Mouse (Mus musculus): ENCODE measurements around the gene Acd.

The Acd gene

GRCm38 (mm10) chr8:105700966-105701824, at the start of gene Acd, which contains the start of gene Pard6a:
Gene Acd (minus strand): TSS chr8:105701102.
Gene Pard6a (plus strand): TSS chr8:105701148.
- DNase-seq: peak; percentile 97

- DNase-seq: peak; percentile 85 to 91
Measured at GRCm38 (mm10) chr8:105750606-105751005, 49.7 kb upstream of the Acd start.

DNA sequence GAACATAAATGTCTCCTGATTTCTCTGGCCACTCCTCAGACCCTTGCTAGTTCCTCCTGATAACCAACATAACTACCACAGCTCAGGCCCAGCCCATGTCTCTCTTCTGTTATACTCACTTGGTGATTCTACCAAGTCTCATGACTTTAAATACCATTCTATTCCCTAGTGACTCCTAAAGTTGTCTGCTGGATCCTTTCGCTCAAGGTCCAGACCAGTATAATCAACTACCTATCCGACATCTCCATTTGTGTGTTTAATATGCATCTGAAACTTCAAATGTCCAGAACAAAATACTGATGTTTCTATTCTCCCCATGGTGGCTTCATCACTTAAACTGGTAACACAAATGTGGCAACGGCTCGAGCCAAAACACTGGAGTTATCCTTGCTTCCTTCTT, 42.4 kb upstream of the Acd start:
- no peak for DNase-seq

GRCm38 (mm10) chr8:105739216-105739615, 38.3 kb upstream of the Acd start:
- DNase-seq: no peak

- no peak for DNase-seq
Measured at GRCm38 (mm10) chr8:105732186-105732585, 31.3 kb upstream of the Acd start.

DNA sequence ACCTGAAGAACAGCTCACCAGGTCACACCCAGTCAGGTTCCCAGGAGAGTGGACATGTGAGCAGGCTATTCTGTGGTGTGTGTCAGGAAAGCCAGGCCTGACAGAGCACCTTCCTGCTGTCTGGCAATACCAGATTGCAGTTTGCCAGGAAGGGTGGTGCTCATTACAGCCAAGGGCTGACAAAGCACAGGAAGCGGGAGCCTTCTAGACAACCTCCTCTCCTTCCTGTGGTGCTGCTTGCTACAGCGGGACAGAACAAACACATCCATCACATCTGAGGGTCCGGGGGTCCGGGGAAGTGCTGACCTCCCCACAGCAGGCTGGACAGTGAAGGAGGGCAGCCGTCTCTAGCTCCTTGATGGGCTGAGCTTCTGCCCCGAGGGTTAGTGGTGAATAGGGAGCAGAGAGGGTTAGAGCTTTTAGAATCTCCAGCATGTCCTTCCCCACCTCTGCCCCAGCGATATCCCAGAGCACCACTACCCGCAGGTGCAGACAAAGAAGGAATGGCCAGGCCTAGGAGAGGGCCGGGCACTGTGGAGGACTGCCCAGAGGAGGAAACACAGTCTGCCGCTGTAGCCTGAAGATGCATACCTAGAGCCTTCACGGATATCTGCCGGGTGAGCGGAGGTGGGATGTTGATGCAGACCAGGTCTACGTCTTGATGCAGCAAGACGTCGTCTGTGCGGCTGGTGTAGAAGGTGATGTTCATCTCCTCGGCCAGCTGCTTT, 26.7 kb upstream of the Acd start:
- DNase-seq: peak; percentile 44 to 57

DNA sequence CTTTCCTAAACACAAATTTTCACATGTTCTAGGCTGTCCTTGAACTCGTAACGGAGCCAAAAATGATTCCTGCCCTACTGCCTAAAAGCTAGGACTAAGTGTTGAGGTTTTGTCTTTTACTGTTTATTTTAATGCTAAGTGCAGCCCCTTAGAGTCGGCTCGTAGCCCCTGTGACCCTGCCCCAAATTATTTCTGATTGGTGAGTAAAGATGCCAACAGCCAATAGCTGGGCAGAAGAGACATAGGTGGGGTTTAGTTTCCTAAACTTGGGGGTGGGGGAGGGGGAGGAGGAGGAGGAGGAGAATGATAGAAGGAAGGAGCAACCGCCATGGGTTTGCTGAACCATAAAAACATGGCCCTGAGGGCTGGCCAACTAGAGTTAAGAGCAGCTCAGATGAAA, 24.8 kb upstream of the Acd start:
- no peak for DNase-seq

GRCm38 (mm10) chr8:105722861-105723260, 22.0 kb upstream of the Acd start:
- no peak for DNase-seq

GRCm38 (mm10) chr8:105719637-105720036, 18.7 kb upstream of the Acd start:
- no peak for DNase-seq

GRCm38 (mm10) chr8:105716302-105716945, 15.5 kb upstream of the Acd start:
- no peak for DNase-seq

DNA sequence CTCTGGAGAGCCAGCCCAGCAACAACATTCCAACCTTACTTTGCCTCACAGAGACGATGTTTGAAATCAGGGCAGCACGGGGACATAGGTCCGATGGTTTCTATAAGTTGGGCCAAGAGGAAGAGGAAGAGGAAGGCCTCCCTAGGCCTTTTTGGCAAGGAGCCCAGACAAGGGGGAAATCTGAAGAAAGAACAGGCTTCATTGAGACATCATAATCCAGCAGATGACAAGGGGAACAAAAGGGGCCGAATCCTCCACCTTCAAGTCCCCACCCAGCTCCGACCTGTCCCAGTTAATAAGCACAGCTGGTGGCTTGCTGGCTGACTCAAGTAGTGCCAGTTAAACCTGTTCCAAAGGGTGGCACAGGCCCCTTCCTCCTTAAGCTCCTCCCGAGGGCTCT, 14.1 kb upstream of the Acd start:
- DNase-seq: peak in 1 of 2 experiments; percentile 38

GRCm38 (mm10) chr8:105714139-105714538, 13.2 kb upstream of the Acd start:
- peak; percentile 93 to 94 for DNase-seq

- DNase-seq: no peak
Measured at GRCm38 (mm10) chr8:105712286-105712685, 11.4 kb upstream of the Acd start.

- DNase-seq: no peak
Measured at GRCm38 (mm10) chr8:105709317-105709716, 8.4 kb upstream of the Acd start.

- DNase-seq: no peak
Measured at GRCm38 (mm10) chr8:105708675-105709074, 7.8 kb upstream of the Acd start.

DNA sequence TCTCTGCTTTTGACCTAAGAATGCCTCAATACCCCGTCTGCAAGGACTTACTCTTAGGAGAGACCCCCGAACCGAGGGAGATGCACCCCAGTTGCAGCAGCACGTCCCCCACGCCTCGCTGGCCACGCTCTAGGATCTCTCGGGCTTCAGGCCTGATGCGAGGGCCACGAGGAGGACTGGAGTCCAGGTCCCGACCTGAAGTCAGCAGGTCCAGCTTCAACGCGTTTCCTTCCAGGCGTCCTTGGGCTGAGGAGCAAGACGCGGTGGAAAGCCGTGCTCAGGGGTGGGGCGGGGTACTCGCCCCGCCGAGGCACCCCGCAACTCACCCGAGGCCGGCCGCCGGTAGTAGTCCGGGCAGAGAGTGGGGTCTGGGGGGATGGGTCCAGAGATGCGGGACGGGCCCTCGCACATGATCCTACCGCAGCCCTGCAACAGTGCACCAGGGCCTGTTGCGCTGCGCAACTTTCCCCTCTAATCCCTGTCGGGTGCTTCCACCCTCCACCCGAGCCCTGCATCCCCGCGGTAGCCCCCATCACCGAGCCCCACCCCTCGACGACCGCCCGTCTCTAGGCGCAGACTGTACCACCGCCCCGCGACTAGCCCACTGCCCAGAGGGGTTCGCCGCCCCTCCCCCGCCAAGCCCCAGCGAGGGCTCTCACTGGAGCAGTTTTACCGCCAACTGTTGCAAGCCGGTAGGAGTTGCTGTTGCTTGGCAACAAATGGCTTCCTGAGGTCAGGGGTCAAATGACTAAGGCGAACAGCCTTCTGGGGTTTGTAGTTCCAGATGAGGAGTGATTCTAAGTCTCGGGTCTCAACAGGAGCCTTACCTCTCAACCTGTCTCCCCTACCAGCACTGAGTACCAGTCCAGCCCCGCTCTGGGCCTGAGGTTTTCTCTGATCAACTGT, 6.8 kb upstream of the Acd start, which contains the start of the genes 4933405L10Rik and Enkd1:
Gene 4933405L10Rik, plus strand, starts transcription at position 158 of the 906 bp plus-strand sequence.
Gene Enkd1, minus strand, starts transcription at position 713 of the 906 bp plus-strand sequence.
- DNase-seq: peak; percentile 89 to 92

GRCm38 (mm10) chr8:105706426-105706825, 5.5 kb upstream of the Acd start:
- DNase-seq: no peak

- DNase-seq: no peak
Measured at GRCm38 (mm10) chr8:105704955-105705354, 4.1 kb upstream of the Acd start.

DNA sequence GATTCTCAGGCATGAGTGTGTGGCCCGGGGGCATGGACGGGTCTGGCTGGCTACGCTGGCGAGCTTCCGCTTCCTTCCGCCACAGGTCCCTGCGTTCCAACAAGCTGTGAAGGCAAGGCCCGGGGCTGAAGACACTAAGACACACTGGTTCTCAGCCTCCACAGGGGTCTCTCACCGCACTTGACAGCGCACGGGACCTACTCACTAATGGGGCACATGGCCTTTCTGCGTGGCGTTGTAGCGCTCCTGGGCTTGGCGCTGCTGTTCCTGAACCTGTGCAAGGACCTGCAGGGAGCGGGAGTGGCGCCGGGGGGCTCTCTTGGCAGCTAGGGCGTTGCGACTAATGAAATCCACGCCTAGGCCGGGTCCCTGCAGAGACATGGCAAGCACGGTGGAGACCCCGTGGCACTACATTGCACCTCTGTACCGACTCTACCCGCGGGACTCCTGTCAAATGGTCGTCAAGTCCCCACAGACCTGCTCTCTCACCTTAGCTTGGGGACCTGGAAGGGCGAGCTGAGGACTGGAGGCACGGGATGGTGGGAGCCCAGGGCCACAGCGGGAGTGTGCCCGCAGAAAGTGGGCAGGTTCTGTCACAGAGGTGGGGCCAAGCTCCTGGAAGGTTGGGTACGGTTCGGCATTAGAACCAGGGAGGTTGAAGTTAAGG, 3.4 kb upstream of the Acd start:
- DNase-seq: no peak

- DNase-seq: no peak
Measured at GRCm38 (mm10) chr8:105702731-105703415, 2.0 kb upstream of the Acd start.

GRCm38 (mm10) chr8:105702001-105702401, 1.1 kb upstream of the Acd start:
- DNase-seq: no peak

Measured in kidney, postnatal 4 days (tissue).